Mouse (Mus musculus): ENCODE data around the gene Gse1. TPM values are rescaled to one million over a fixed set of nuclear protein-coding genes. Genes with fewer than 3 reads are reported as not detected.
A peak's percentile ranks its signal among the peaks of the same experiment; 100 is the strongest.

Gse1 gene
- polyA plus RNA-seq, 1 experiment from 2014 or later = 6.7 TPM

DNA sequence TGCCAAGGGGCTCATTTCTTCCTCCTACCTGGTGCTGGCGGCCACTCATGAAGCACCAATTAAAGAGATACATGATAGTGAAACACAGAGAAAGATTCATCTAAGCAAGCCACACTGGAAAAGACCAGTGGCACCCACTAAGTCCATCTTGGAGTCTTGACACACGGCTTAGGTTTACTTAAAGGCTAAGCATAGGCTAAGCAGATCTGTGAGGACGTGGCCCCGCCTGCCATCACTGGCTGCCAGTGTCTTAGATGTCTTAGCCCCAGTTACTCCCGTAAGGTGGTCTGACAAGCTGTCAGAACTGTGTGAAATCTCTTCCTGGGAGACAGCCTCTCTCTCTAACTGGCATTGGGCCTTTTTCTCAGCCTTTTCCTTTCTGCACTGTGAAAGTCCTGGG, 86.7 kb downstream of the Gse1 start:
- Histone ChIP-seq H3K36me3 (ENCODE audit: insufficient read depth, low read length) (no peaks in the 10 kb centered on the region), H3K27ac (ENCODE audit: low read length) (no peak overlapping the region), H3K27me3 (ENCODE audit: insufficient read depth, low read length) (no peaks in the 10 kb centered on the region), H3K4me3 (ENCODE audit: low read length) (no peak overlapping the region), H3K4me2 (replicated peaks; ENCODE audit: low read depth, low read length) (no peak overlapping the region), H3K9ac (replicated peaks; ENCODE audit: low read length) (no peak overlapping the region), H3K9me3 (ENCODE audit: low read length) (no peaks in the 10 kb centered on the region), H3K4me1 (ENCODE audit: insufficient read depth, low read length) (no peaks in the 10 kb centered on the region; the same call in 1 of the 2 replicates)
- WGBS = 86% methylated on average over 5 of the region's 5 CpGs
- ATAC-seq (ENCODE audit: low FRiP score, low TSS enrichment) = no peak

GRCm38 (mm10) chr8:120315644-120316043, 87.4 kb downstream of the Gse1 start:
- ATAC-seq (ENCODE audit: low FRiP score, low TSS enrichment) = no peak
- Histone ChIP-seq H3K27me3 (ENCODE audit: insufficient read depth, low read length) (no peaks in the 10 kb centered on the region), H3K4me2 (replicated peaks; ENCODE audit: low read depth, low read length) (no peak overlapping the region), H3K4me3 (ENCODE audit: low read length) (no peak overlapping the region), H3K27ac (ENCODE audit: low read length) (no peak overlapping the region), H3K36me3 (ENCODE audit: insufficient read depth, low read length) (no peaks in the 10 kb centered on the region), H3K9ac (replicated peaks; ENCODE audit: low read length) (no peak overlapping the region), H3K9me3 (ENCODE audit: low read length) (no peaks in the 10 kb centered on the region), H3K4me1 (ENCODE audit: insufficient read depth, low read length) (no peaks in the 10 kb centered on the region; the same call in 1 of the 2 replicates)
- WGBS = 89% methylated on average over 4 of the region's 4 CpGs

- no peaks in the 10 kb centered on the region; the same call in 1 of the 2 replicates for H3K4me1 ChIP-seq (ENCODE audit: insufficient read depth, low read length)
- H3K4me3 ChIP-seq (ENCODE audit: low read length) = no peak overlapping the region
- no peaks in the 10 kb centered on the region for H3K27me3 ChIP-seq (ENCODE audit: insufficient read depth, low read length)
- WGBS = 84% methylated on average over 7 of the region's 7 CpGs
- no peaks in the 10 kb centered on the region for H3K36me3 ChIP-seq (ENCODE audit: insufficient read depth, low read length)
- H3K9me3 ChIP-seq (ENCODE audit: low read length) = no peaks in the 10 kb centered on the region
- no peak overlapping the region for H3K27ac ChIP-seq (ENCODE audit: low read length)
- ATAC-seq (ENCODE audit: low FRiP score, low TSS enrichment) = no peak
- no peak overlapping the region for H3K9ac ChIP-seq (replicated peaks; ENCODE audit: low read length)
- H3K4me2 ChIP-seq (replicated peaks; ENCODE audit: low read depth, low read length) = no peak overlapping the region
These were observed 88.5 kb downstream of the Gse1 start for GRCm38 (mm10) chr8:120316707-120317106.

DNA sequence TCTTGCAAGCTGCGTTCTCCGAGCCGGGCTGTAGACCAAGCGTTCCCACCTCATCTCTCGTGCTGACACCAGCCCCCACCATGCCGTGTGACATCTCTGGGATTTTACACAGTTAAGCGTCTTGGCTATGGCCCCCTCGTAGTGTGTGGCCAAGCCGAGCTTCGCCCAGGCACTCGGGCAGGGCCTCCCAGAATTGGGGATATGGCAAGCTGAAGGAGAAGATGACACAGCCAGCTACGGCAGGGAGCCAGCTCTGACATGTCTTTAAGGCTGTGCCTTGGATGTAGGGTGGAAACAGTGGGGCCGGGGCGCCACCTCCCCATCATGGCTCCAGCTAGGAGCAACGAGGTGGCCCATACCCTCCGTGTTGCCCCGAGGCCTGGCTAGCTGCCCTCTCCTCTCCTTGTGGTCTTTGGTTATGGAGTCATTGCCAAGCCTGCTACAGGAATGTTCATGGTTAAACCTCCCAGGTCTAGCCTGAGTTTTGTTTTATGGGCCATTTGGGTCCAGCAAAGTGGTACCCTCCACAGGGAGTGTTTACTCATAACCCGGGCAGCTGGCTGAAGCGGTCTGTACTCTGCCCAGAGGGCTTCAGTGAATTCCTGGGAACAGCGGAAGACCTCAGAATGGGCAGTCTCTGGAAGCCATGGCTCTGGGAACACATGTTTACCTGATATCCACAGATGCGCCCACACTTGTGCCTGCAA, 89.0 kb downstream of the Gse1 start:
- Histone ChIP-seq H3K9me3 (ENCODE audit: low read length) (no peaks in the 10 kb centered on the region), H3K4me3 (ENCODE audit: low read length) (no peak overlapping the region), H3K9ac (replicated peaks; ENCODE audit: low read length) (no peak overlapping the region), H3K4me1 (ENCODE audit: insufficient read depth, low read length) (no peaks in the 10 kb centered on the region; the same call in 1 of the 2 replicates), H3K27me3 (ENCODE audit: insufficient read depth, low read length) (no peaks in the 10 kb centered on the region), H3K4me2 (replicated peaks; ENCODE audit: low read depth, low read length) (no peak overlapping the region), H3K27ac (ENCODE audit: low read length) (no peak overlapping the region), H3K36me3 (ENCODE audit: insufficient read depth, low read length) (no peaks in the 10 kb centered on the region)
- WGBS = 87% methylated on average over 21 of the region's 21 CpGs
- ATAC-seq (ENCODE audit: low FRiP score, low TSS enrichment) = no peak

DNA sequence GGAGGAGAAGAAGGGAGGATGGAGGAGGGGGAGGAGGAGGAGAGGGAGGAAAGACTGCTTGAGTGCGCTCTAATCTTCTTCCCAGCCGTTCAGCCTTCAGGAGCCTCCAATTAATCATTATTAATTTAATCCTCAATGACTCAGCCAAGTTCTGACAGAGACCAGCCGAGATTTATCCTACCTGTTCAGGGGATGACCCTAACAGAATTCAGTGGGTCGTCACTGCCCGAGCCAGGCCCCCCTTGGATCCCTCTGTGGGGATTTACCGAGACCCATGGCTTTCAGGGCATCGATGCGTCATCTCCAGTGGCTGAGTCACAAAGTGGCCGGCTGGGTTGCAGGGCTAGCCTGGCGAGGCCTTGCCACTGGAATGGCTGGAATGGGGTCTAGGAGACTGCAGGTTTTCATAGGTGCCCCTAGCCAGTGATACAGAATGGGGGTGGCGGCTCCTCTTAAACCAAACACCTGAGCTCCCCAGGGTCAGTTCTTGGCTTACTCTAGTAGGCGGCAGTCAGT, 90.3 kb downstream of the Gse1 start:
- no peak overlapping the region for H3K9ac ChIP-seq (replicated peaks; ENCODE audit: low read length)
- no peak overlapping the region for H3K27ac ChIP-seq (ENCODE audit: low read length)
- no peaks in the 10 kb centered on the region for H3K9me3 ChIP-seq (ENCODE audit: low read length)
- no peak overlapping the region for H3K4me3 ChIP-seq (ENCODE audit: low read length)
- WGBS = 52% methylated on average over 12 of the region's 12 CpGs
- peaks cover 12% of the 10 kb centered on the region for H3K4me1 ChIP-seq (ENCODE audit: insufficient read depth, low read length)
- H3K4me2 ChIP-seq (replicated peaks; ENCODE audit: low read depth, low read length) = no peak overlapping the region
- no peaks in the 10 kb centered on the region for H3K27me3 ChIP-seq (ENCODE audit: insufficient read depth, low read length)
- no peaks in the 10 kb centered on the region for H3K36me3 ChIP-seq (ENCODE audit: insufficient read depth, low read length)
- no peak for ATAC-seq (ENCODE audit: low FRiP score, low TSS enrichment)

GRCm38 (mm10) chr8:120319449-120319848, 91.2 kb downstream of the Gse1 start:
- H3K4me3 ChIP-seq (ENCODE audit: low read length) = no peak overlapping the region
- H3K9me3 ChIP-seq (ENCODE audit: low read length) = no peaks in the 10 kb centered on the region
- no peak for ATAC-seq (ENCODE audit: low FRiP score, low TSS enrichment)
- no peak overlapping the region for H3K9ac ChIP-seq (replicated peaks; ENCODE audit: low read length)
- H3K27ac ChIP-seq (ENCODE audit: low read length) = no peak overlapping the region
- peaks cover 21% of the 10 kb centered on the region for H3K4me1 ChIP-seq (ENCODE audit: insufficient read depth, low read length)
- no peak overlapping the region for H3K4me2 ChIP-seq (replicated peaks; ENCODE audit: low read depth, low read length)
- no peaks in the 10 kb centered on the region for H3K36me3 ChIP-seq (ENCODE audit: insufficient read depth, low read length)
- WGBS = 21% methylated on average over 7 of the region's 7 CpGs
- no peaks in the 10 kb centered on the region for H3K27me3 ChIP-seq (ENCODE audit: insufficient read depth, low read length)

GRCm38 (mm10) chr8:120320146-120320545, 91.9 kb downstream of the Gse1 start:
- Histone ChIP-seq H3K36me3 (ENCODE audit: insufficient read depth, low read length) (no peaks in the 10 kb centered on the region), H3K4me2 (replicated peaks; ENCODE audit: low read depth, low read length) (no peak overlapping the region), H3K9ac (replicated peaks; ENCODE audit: low read length) (no peak overlapping the region), H3K27ac (ENCODE audit: low read length) (no peak overlapping the region), H3K4me3 (ENCODE audit: low read length) (no peak overlapping the region), H3K27me3 (ENCODE audit: insufficient read depth, low read length) (no peaks in the 10 kb centered on the region), H3K9me3 (ENCODE audit: low read length) (no peaks in the 10 kb centered on the region), H3K4me1 (ENCODE audit: insufficient read depth, low read length) (peaks cover 28% of the 10 kb centered on the region)
- no peak for ATAC-seq (ENCODE audit: low FRiP score, low TSS enrichment)
- WGBS = 81% methylated on average over 5 of the region's 5 CpGs

DNA sequence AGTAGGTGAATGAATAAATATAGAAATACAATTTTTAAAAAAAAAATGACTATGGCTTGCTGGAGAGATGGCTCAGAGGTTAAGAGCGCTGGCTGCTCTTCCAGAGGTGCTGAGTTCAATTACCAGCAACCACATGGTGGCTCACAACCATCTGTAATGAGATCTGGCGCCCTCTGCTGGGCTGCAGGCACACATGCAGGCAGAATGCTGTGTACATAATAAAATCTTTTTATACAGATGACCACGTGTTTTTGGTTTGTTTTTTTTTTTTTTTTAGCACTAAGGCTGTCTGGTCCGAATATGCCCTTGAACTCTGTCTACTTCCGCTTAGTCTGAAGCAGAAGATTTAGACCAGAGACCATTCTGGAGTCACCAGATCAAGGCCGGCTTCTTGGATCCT, 93.5 kb downstream of the Gse1 start:
- Histone ChIP-seq H3K9me3 (ENCODE audit: low read length) (no peaks in the 10 kb centered on the region), H3K27ac (ENCODE audit: low read length) (no peak overlapping the region), H3K4me1 (ENCODE audit: insufficient read depth, low read length) (peaks cover 34% of the 10 kb centered on the region), H3K36me3 (ENCODE audit: insufficient read depth, low read length) (no peaks in the 10 kb centered on the region), H3K4me3 (ENCODE audit: low read length) (no peak overlapping the region), H3K4me2 (replicated peaks; ENCODE audit: low read depth, low read length) (no peak overlapping the region), H3K27me3 (ENCODE audit: insufficient read depth, low read length) (no peaks in the 10 kb centered on the region), H3K9ac (replicated peaks; ENCODE audit: low read length) (no peak overlapping the region)
- no peak for ATAC-seq (ENCODE audit: low FRiP score, low TSS enrichment)
- WGBS = 51% methylated on average over 6 of the region's 6 CpGs

- Histone ChIP-seq H3K4me1 (ENCODE audit: insufficient read depth, low read length) (peaks cover 34% of the 10 kb centered on the region), H3K27ac (ENCODE audit: low read length) (no peak overlapping the region), H3K27me3 (ENCODE audit: insufficient read depth, low read length) (no peaks in the 10 kb centered on the region), H3K4me3 (ENCODE audit: low read length) (no peak overlapping the region), H3K4me2 (replicated peaks; ENCODE audit: low read depth, low read length) (no peak overlapping the region), H3K36me3 (ENCODE audit: insufficient read depth, low read length) (no peaks in the 10 kb centered on the region), H3K9me3 (ENCODE audit: low read length) (no peaks in the 10 kb centered on the region), H3K9ac (replicated peaks; ENCODE audit: low read length) (peak overlapping the region; percentile 30; the same call in 1 of the 2 replicates)
- peak; percentile 72 for ATAC-seq (ENCODE audit: low FRiP score, low TSS enrichment)
- WGBS = 7% methylated on average over 20 of the region's 20 CpGs
These were observed 94.7 kb downstream of the Gse1 start for GRCm38 (mm10) chr8:120322956-120323448.

GRCm38 (mm10) chr8:120324555-120324954, 96.3 kb downstream of the Gse1 start:
- H3K4me2 ChIP-seq (replicated peaks; ENCODE audit: low read depth, low read length) = no peak overlapping the region
- no peaks in the 10 kb centered on the region for H3K27me3 ChIP-seq (ENCODE audit: insufficient read depth, low read length)
- H3K9ac ChIP-seq (replicated peaks; ENCODE audit: low read length) = 0 out of 2 replicates have a peak overlapping the region, but pooled peaks have one; percentile 36
- H3K27ac ChIP-seq (ENCODE audit: low read length) = no peak overlapping the region
- ATAC-seq (ENCODE audit: low FRiP score, low TSS enrichment) = no peak
- WGBS = 47% methylated on average over 3 of the region's 3 CpGs
- H3K36me3 ChIP-seq (ENCODE audit: insufficient read depth, low read length) = no peaks in the 10 kb centered on the region
- no peak overlapping the region for H3K4me3 ChIP-seq (ENCODE audit: low read length)
- no peaks in the 10 kb centered on the region for H3K9me3 ChIP-seq (ENCODE audit: low read length)
- peaks cover 34% of the 10 kb centered on the region for H3K4me1 ChIP-seq (ENCODE audit: insufficient read depth, low read length)
